Mouse (Mus musculus) CH12.LX (cell line): ENCODE results near the gene Dpp10. TPM values are rescaled to one million over a fixed set of nuclear protein-coding genes. Genes with fewer than 3 reads are reported as not detected.

Source experiments
- DNase-seq: peaks from one replicate; pipeline ENCODE4 v3.0.0-alpha.2; 2013; ENCODE audit errors: extremely low read depth
- H3K27ac ChIP-seq: 2 replicates; pipeline ENCODE4 v1.5.1; 2012; ENCODE audit warnings: low read depth, mild to moderate bottlenecking, control low read depth, moderate library complexity; ENCODE audit not compliant: insufficient read depth
- H3K27me3 ChIP-seq: replicated peaks from 2 replicates; pipeline ENCODE3; 2012; ENCODE audit warnings: inconsistent platforms
- H3K36me3 ChIP-seq, 2 experiments: replicated peaks in 1 of 2; 2 replicates each; pipeline versions ENCODE3 to v1.6.1; 2012; ENCODE audit warnings: inconsistent platforms in 1 of 2, low read length in 1 of 2, mild to moderate bottlenecking in 1 of 2, mixed read lengths in 1 of 2, moderate library complexity in 1 of 2; ENCODE audit not compliant: control insufficient read depth in 1 of 2, insufficient read depth in 1 of 2
- H3K4me1 ChIP-seq, 2 experiments: 2 replicates each; pipeline ENCODE4 v1.6.1; 2012; ENCODE audit warnings: inconsistent platforms in 1 of 2, moderate library complexity in 1 of 2; ENCODE audit not compliant: insufficient read depth in 2 of 2, control insufficient read depth in 1 of 2
- H3K4me2 ChIP-seq: 2 replicates; pipeline ENCODE4 v1.6.1; 2012; ENCODE audit warnings: low read depth, mild to moderate bottlenecking, control low read depth; ENCODE audit not compliant: poor library complexity, insufficient read depth, severe bottlenecking
- H3K4me3 ChIP-seq, 3 experiments: fragments of 150-350 bp in 1 of 3; sonication (generic) in 1 of 3; replicated peaks in 1 of 3; 2 replicates each; pipeline versions ENCODE3 to v1.5.1; 2011 to 2012; ENCODE audit warnings: low read depth in 2 of 3, low read length in 2 of 3, mild to moderate bottlenecking in 2 of 3, moderate library complexity in 2 of 3, control low read depth in 1 of 3, improper control_type of control experiment in 1 of 3, inconsistent platforms in 1 of 3, mixed read lengths in 1 of 3; ENCODE audit not compliant: poor library complexity in 1 of 3
- H3K79me2 ChIP-seq: replicated peaks from 2 replicates; pipeline ENCODE4 v1.6.1; 2012; ENCODE audit warnings: mild to moderate bottlenecking, moderate library complexity; ENCODE audit not compliant: control insufficient read depth, poor library complexity, insufficient read depth, severe bottlenecking; ENCODE audit errors: extremely low read depth
- H3K9ac ChIP-seq: 2 replicates; pipeline ENCODE4 v1.6.1; 2012; ENCODE audit warnings: low read depth, mild to moderate bottlenecking, control low read depth, moderate library complexity; ENCODE audit not compliant: insufficient read depth
- H3K9me3 ChIP-seq: replicated peaks from 2 replicates; pipeline ENCODE3; 2012; ENCODE audit warnings: low read length, inconsistent platforms, mixed read lengths
- CTCF ChIP-seq, 2 experiments: IDR thresholded peaks in 1 of 2; conservative IDR thresholded peaks in 1 of 2; 2 replicates each; pipeline ENCODE4 v1.5.1; 2011 to 2012; ENCODE audit warnings: low read depth in 2 of 2, low read length in 2 of 2, improper control_type of control experiment in 1 of 2, inconsistent platforms in 1 of 2, mild to moderate bottlenecking in 1 of 2, moderate library complexity in 1 of 2
- ELF1 ChIP-seq: IDR thresholded peaks from 2 replicates; pipeline ENCODE4 v1.6.1; 2014; ENCODE audit warnings: low read depth, mild to moderate bottlenecking, inconsistent platforms, low read length, improper control_type of control experiment
- GABPA ChIP-seq: IDR thresholded peaks from 2 replicates; pipeline ENCODE4 v1.6.1; 2012; ENCODE audit warnings: low read depth, low read length, improper control_type of control experiment, inconsistent platforms; ENCODE audit not compliant: insufficient replicate concordance
- HCFC1 ChIP-seq: IDR thresholded peaks from 2 replicates; pipeline ENCODE4 v1.6.1; 2012; ENCODE audit warnings: low read depth, mild to moderate bottlenecking, inconsistent platforms, low read length, improper control_type of control experiment
- JUN ChIP-seq: IDR thresholded peaks from 2 replicates; pipeline ENCODE4 v1.6.1; 2011; ENCODE audit warnings: low read depth, mild to moderate bottlenecking, low read length, improper control_type of control experiment, moderate library complexity; ENCODE audit not compliant: insufficient read depth
- JUND ChIP-seq: conservative IDR thresholded peaks from 2 replicates; pipeline ENCODE4 v1.6.1; 2011; ENCODE audit warnings: low read depth, low read length, improper control_type of control experiment
- MAX ChIP-seq: IDR thresholded peaks from 2 replicates; pipeline ENCODE4 v1.6.1; 2011; ENCODE audit warnings: low read length, improper control_type of control experiment
- MEF2A ChIP-seq: IDR thresholded peaks from 2 replicates; pipeline ENCODE4 v1.6.1; 2014; ENCODE audit warnings: low read depth, mild to moderate bottlenecking, inconsistent platforms, low read length, improper control_type of control experiment, borderline replicate concordance
- MXI1 ChIP-seq: IDR thresholded peaks from 2 replicates; pipeline ENCODE4 v1.6.1; 2011; ENCODE audit warnings: mild to moderate bottlenecking, low read depth, low read length, improper control_type of control experiment
- NRF1 ChIP-seq: IDR thresholded peaks from 2 replicates; pipeline ENCODE4 v1.6.1; 2014; ENCODE audit warnings: low read depth, mild to moderate bottlenecking, inconsistent platforms, low read length, improper control_type of control experiment, moderate library complexity
- POLR2A ChIP-seq: IDR thresholded peaks from 2 replicates; pipeline ENCODE4 v1.6.1; 2011; ENCODE audit warnings: low read depth, mild to moderate bottlenecking, improper control_type of control experiment, low read length
- POLR2AphosphoS2 ChIP-seq: IDR thresholded peaks from 2 replicates; pipeline ENCODE4 v1.6.1; 2011; ENCODE audit warnings: low read depth, low read length, improper control_type of control experiment
- RAD21 ChIP-seq: IDR thresholded peaks from 2 replicates; pipeline ENCODE4 v1.6.1; 2011; ENCODE audit warnings: low read depth, mild to moderate bottlenecking, low read length, improper control_type of control experiment, moderate library complexity
- SMC3 ChIP-seq: IDR thresholded peaks from 2 replicates; pipeline ENCODE4 v1.6.1; 2011; ENCODE audit warnings: low read depth, low read length, improper control_type of control experiment
- TBP ChIP-seq: conservative IDR thresholded peaks from 2 replicates; pipeline ENCODE4 v1.6.1; 2011; ENCODE audit warnings: low read depth, low read length, improper control_type of control experiment
- ZC3H11A ChIP-seq: IDR thresholded peaks from 2 replicates; pipeline ENCODE4 v1.6.1; 2012; ENCODE audit warnings: low read depth, mild to moderate bottlenecking, inconsistent platforms, low read length, improper control_type of control experiment
- ZKSCAN1 ChIP-seq: IDR thresholded peaks from 2 replicates; pipeline ENCODE4 v1.6.1; 2012; ENCODE audit warnings: low read depth, inconsistent platforms, low read length, improper control_type of control experiment, borderline replicate concordance
- ZMIZ1 ChIP-seq: IDR thresholded peaks from 2 replicates; pipeline ENCODE4 v1.6.1; 2012; ENCODE audit warnings: low read depth, mild to moderate bottlenecking, inconsistent platforms, low read length, improper control_type of control experiment
- dilution Hi-C: fragments of 300-500 bp; cut with MboI; formaldehyde crosslinking; loops from 2 replicates; pipeline ENCODE4 v1.14.3; 2020; ENCODE audit warnings: low sequenced_read_pairs; ENCODE audit not compliant: extremely low pct_unique_long_range_greater_than_20kb, extremely low pct_ligation_motif_present
- in situ Hi-C: fragments of 300-500 bp; cut with MboI; formaldehyde crosslinking; loops from 3 replicates; pipeline ENCODE4 v1.14.3; 2019; ENCODE audit warnings: low sequenced_read_pairs, low pct_ligation_motif_present, low pct_unique_long_range_greater_than_20kb, mixed read lengths
- polyA plus RNA-seq: library from polyadenylated mRNA; unstranded; fragments of >175 nt; gene quantifications from 2 replicates; pipeline ENCODE4 v1.2.1, GENCODE M21; 2012; ENCODE audit warnings: low read depth; ENCODE audit not compliant: insufficient read length
- total RNA-seq, 2 experiments: library from RNA; depleted of rRNA; stranded (reverse); fragments of 300-350 nt in 1 of 2; fragments of >200 nt in 1 of 2; gene quantifications; 2 replicates each; pipeline ENCODE4 v1.2.3; 2012 to 2014

The Dpp10 gene
- total and polyA plus RNA-seq, 3 experiments: 0.01 TPM; not detected in 2

- Histone ChIP-seq H3K27me3 (no peaks in the 10 kb centered on the region), H3K4me3 (no peak overlapping the region), H3K9ac (no peak overlapping the region), H3K36me3 (no peaks in the 10 kb centered on the region), H3K79me2 (no peaks in the 10 kb centered on the region), H3K9me3 (peaks cover 37% of the 10 kb centered on the region), H3K4me1 (no peaks in the 10 kb centered on the region), H3K4me2 (no peak overlapping the region), H3K27ac (no peak overlapping the region)
- in situ Hi-C loops: no loop called here
- DNase-seq: no peak
- dilution Hi-C loops: no loop called here
- TF ChIP-seq ZC3H11A (no peak), ELF1 (no peak), SMC3 (no peak), MEF2A (no peak), NRF1 (no peak), JUN (no peak), TBP (no peak), HCFC1 (no peak), MXI1 (no peak), ZKSCAN1 (no peak), POLR2A (no peak), JUND (no peak), POLR2AphosphoS2 (no peak), GABPA (no peak), MAX (no peak)
Observed at GRCm38 (mm10) chr1:124043421-124043820, 1.9 kb downstream of the Dpp10 start.

DNA sequence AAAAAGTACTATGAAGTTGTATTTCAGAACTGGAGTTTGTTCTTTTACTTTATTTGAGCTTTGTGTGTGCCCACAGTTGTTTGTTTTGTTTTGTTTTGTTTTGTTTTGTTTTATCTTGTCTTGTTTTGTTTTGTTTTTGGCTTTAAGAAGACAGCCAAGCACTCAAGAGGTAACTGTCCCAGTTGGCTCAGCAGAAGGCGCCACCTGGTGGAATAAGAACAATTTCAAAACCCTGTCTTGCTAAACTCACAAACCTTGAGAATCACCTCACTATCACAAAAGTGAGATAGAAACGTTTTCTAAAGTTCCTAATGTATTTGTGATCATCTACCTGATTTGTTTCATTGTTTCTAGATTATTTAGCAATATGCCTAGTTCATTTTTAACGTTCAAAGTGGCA, 3.8 kb downstream of the Dpp10 start:
- H3K36me3 ChIP-seq: no peaks in the 10 kb centered on the region
- H3K4me3 ChIP-seq: no peak overlapping the region
- H3K4me1 ChIP-seq: no peaks in the 10 kb centered on the region
- TF ChIP-seq CTCF (conservative IDR thresholded peaks at IDR 0.05 in 1 of 2, IDR thresholded peaks at IDR 0.05 in 1 of 2; ENCODE audit: low read depth in 2 of 2, low read length in 2 of 2) (peak in 1 of 2 experiments; percentile 28; a peak in 2 of 4 replicates), ZMIZ1 (no peak), MAX (no peak), RAD21 (peak; percentile 5), SMC3 (0 out of 2 replicates have a peak, but pooled peaks have one; percentile 12)
- dilution Hi-C loops (no loop called here), in situ Hi-C loops (no loop called here)
- H3K4me2 ChIP-seq: no peak overlapping the region
- peaks cover 35% of the 10 kb centered on the region for H3K9me3 ChIP-seq
- no peak overlapping the region for H3K9ac ChIP-seq
- peak; percentile 0 for DNase-seq
- no peak overlapping the region for H3K27ac ChIP-seq
- no peaks in the 10 kb centered on the region for H3K79me2 ChIP-seq
- H3K27me3 ChIP-seq: no peaks in the 10 kb centered on the region
